Mouse (Mus musculus) heart, embryonic 13.5 days (tissue): ENCODE data around the gene Enpep. TPM values are rescaled to one million over a fixed set of nuclear protein-coding genes. Genes with fewer than 3 reads are reported as not detected.

ENCODE experiments used
- ATAC-seq: fragments of 200-750 bp; cut with Nextera tagmentation; 2 replicates; pipeline ENCODE4 v1.8.0; 2017; ENCODE audit warnings: moderate TSS enrichment; ENCODE audit not compliant: insufficient number of reproducible peaks, low FRiP score, low TSS enrichment; ENCODE audit errors: extremely low read depth
- H3K27ac ChIP-seq: fragments of 300-500 bp; sonication (generic); replicated peaks from 2 replicates; pipeline ENCODE4 v1.5.1; 2015; ENCODE audit warnings: moderate library complexity, mild to moderate bottlenecking, inconsistent platforms
- H3K27me3 ChIP-seq: fragments of 300-500 bp; sonication (generic); replicated peaks from 2 replicates; pipeline ENCODE4 v1.6.1; 2015; ENCODE audit warnings: mild to moderate bottlenecking, inconsistent platforms
- H3K36me3 ChIP-seq: fragments of 300-500 bp; sonication (generic); 2 replicates; pipeline ENCODE4 v1.6.1; 2015; ENCODE audit warnings: mild to moderate bottlenecking, inconsistent platforms
- H3K4me1 ChIP-seq: fragments of 300-500 bp; sonication (generic); 2 replicates; pipeline ENCODE4 v1.6.1; 2015; ENCODE audit warnings: inconsistent platforms
- H3K4me2 ChIP-seq: fragments of 300-500 bp; sonication (generic); 2 replicates; pipeline ENCODE4 v1.6.1; 2015; ENCODE audit warnings: inconsistent platforms, mild to moderate bottlenecking, moderate library complexity
- H3K4me3 ChIP-seq: fragments of 300-500 bp; sonication (generic); 2 replicates; pipeline ENCODE4 v1.5.1; 2015; ENCODE audit warnings: moderate library complexity, mild to moderate bottlenecking, inconsistent platforms
- H3K9ac ChIP-seq: fragments of 300-500 bp; sonication (generic); 2 replicates; pipeline ENCODE4 v1.6.1; 2015; ENCODE audit warnings: inconsistent platforms, mild to moderate bottlenecking, moderate library complexity
- H3K9me3 ChIP-seq: fragments of 300-500 bp; sonication (generic); 2 replicates; pipeline ENCODE4 v1.6.1; 2016; ENCODE audit warnings: inconsistent platforms
- WGBS: fragments of 180-500 bp; shearing (Covaris S2); methylation state at CpG from one replicate; pipeline ENCODE4 v1.1.7; 2015; ENCODE audit warnings: mixed read lengths; 5-methylcytosine and 5-hydroxymethylcytosine counted together
- polyA plus RNA-seq: library from polyadenylated mRNA; unstranded; fragments of >200 nt; fragmentation: Nextera tagmentation; extraction: Ambion mirVana; gene quantifications from 2 replicates; pipeline ENCODE4 v1.2.1, GENCODE M21; 2015

Enpep gene
- polyA plus RNA-seq, 1 experiment from 2014 or later, result 17.7 TPM

DNA sequence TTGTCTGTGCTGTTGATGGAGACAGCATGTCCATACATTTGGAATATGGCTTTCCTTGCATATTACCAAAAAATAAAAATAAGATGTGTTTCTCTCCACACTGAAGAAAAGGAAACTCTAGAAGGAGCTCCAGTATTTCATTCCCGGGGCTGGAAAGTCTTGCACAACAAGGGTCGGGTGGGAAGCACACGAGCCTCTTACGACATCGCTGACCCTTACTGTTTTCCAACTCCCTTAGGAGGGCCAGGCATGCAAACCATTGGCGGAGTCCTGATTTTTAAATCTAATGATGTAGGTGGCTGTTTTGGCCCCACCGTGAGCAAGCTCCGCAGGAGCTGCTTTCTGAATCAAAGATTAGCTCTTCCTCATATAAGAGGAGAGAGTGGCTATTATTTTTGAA, 20.6 kb downstream of the Enpep start:
- H3K4me2 ChIP-seq, result no peak overlapping the region
- no peaks in the 10 kb centered on the region for H3K9me3 ChIP-seq
- no peak overlapping the region for H3K9ac ChIP-seq
- peaks cover 3% of the 10 kb centered on the region; the same call in 1 of the 2 replicates for H3K4me1 ChIP-seq
- 85% methylated on average over 8 of the region's 8 CpGs for WGBS
- ATAC-seq, result no peak
- H3K4me3 ChIP-seq, result no peak overlapping the region
- no peaks in the 10 kb centered on the region for H3K36me3 ChIP-seq
- no peaks in the 10 kb centered on the region for H3K27me3 ChIP-seq
- no peak overlapping the region for H3K27ac ChIP-seq

DNA sequence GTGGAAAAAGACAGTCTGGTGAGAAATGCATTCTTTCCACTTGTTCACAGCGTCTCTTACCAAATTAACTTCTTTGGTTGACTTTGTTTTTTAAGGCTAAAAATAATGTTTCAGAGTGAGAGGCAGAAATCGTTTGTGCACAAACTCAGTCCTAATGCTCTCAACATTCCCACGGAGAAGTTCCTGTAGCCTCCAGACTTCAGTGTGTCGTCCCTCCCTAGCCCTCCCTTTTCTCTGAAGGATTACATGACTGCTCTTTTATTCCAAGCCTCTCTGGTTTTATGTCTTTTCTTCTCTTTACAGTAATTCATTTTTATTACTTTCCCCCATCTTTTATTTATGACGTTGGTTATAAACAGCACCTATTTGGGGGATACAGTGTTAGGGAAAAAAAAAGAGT, 22.6 kb downstream of the Enpep start:
- Histone ChIP-seq H3K4me1 (peaks cover 3% of the 10 kb centered on the region; the same call in 1 of the 2 replicates), H3K36me3 (0 out of 2 replicates have a peak, but pooled peaks cover 2% of the 10 kb centered on the region), H3K4me3 (no peak overlapping the region), H3K9ac (no peak overlapping the region), H3K27ac (no peak overlapping the region), H3K9me3 (no peaks in the 10 kb centered on the region), H3K4me2 (no peak overlapping the region), H3K27me3 (no peaks in the 10 kb centered on the region; the same call in 1 of the 2 replicates)
- ATAC-seq, result no peak
- WGBS, result 48% methylated on average over 5 of the region's 5 CpGs

DNA sequence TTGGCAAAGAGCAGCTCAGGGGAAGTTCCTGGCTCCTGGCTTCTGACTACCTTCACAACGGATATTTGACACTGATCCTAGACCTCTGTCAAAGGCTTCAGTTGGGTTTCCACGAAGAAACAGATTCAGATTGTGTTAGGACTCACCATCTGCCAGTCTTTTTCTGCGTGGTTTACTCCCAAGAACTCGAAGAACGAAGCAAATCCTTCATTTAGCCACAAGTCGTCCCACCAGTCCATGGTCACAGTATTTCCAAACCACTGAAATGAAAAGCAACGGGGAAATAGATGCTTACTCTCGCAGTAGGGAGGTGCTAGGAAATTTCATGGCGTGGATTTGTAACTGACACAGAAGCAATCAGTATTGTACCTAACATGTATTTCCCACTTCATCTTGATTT, 23.6 kb downstream of the Enpep start:
- Histone ChIP-seq H3K27me3 (no peaks in the 10 kb centered on the region; the same call in 1 of the 2 replicates), H3K4me3 (no peak overlapping the region), H3K9me3 (no peaks in the 10 kb centered on the region), H3K36me3 (0 out of 2 replicates have a peak, but pooled peaks cover 2% of the 10 kb centered on the region), H3K27ac (no peak overlapping the region), H3K9ac (no peak overlapping the region), H3K4me1 (peaks cover 3% of the 10 kb centered on the region; the same call in 1 of the 2 replicates), H3K4me2 (no peak overlapping the region)
- ATAC-seq, result no peak
- 55% methylated on average over 9 of the region's 9 CpGs for WGBS

DNA sequence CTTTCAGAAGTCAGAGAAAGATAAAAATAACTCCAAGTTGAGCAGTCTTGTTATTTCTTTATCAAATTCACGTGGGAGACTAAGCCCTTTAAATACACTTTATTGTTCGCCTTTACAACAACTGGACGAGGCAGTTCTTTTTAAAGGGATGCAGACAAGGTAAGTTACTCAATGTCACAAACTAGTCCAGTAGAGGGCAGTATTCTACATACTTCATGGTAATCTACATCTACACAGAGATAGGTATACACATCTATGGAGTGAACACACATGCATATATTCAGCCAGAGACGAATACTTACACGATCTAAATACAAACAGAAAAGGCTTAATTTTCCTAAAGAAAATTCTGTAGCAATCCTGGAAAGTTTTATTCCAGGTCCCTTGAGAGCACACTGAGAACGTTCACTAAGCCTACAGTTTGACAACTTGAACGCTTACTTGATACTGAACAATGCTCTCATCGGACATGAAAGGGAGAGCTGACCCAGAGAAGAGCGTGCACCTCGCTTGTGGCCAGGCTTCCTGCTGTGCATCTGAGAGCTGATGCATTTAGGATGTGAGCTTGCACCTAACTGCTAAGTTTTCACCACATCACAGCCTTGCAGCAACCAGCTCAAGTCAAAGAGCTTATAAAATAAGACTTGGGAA, 24.3 kb downstream of the Enpep start:
- Histone ChIP-seq H3K27ac (no peak overlapping the region), H3K27me3 (no peaks in the 10 kb centered on the region; the same call in 1 of the 2 replicates), H3K4me2 (peak overlapping the region; percentile 9; the same call in 1 of the 2 replicates), H3K36me3 (0 out of 2 replicates have a peak, but pooled peaks cover 2% of the 10 kb centered on the region), H3K4me3 (no peak overlapping the region), H3K9ac (no peak overlapping the region), H3K4me1 (peaks cover 3% of the 10 kb centered on the region; the same call in 1 of the 2 replicates), H3K9me3 (no peaks in the 10 kb centered on the region)
- no peak for ATAC-seq
- 35% methylated on average over 10 of the region's 10 CpGs for WGBS

DNA sequence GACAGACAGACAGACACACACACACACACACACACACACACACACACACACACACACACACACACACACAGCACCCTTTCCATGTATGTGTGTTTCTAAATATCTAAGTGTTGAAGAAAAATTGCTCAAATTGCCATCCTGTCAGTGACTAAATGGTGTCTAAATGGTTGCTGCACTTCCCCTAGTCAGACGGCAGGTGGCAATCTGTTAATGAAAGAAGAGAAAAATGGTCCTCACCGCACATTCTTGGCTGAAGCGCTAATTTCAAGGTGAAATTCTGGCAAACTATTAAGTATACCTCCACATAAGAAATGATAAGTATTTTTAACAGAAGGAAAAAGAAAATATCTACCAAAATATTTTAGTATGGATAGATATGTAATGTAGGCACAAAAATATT, 28.6 kb downstream of the Enpep start:
- Histone ChIP-seq H3K27ac (no peak overlapping the region), H3K27me3 (no peaks in the 10 kb centered on the region; the same call in 1 of the 2 replicates), H3K4me1 (peaks cover 3% of the 10 kb centered on the region; the same call in 1 of the 2 replicates), H3K36me3 (0 out of 2 replicates have a peak, but pooled peaks cover 4% of the 10 kb centered on the region), H3K9ac (no peak overlapping the region), H3K4me3 (no peak overlapping the region), H3K4me2 (no peak overlapping the region), H3K9me3 (no peaks in the 10 kb centered on the region)
- WGBS, result 6% methylated on average over 3 of the region's 3 CpGs
- no peak for ATAC-seq

DNA sequence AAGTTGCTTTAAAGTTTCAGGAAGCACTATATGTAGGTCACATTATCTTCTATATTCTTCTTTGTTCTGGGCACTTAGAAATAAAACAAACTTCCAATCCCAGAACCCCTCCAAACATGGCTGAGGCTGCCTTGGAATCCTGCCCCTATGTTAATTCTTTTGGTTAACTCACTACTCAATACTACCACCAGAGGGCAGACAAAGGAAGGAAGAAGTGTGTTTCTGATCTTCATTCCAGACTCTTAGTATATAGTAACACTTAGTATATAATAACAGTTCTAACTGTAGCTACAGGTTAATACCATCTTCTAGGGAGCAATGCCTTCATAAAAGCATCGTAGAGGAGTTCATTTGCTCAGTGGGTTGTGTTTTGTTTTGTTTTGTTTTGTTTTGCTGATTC, 32.6 kb downstream of the Enpep start:
- Histone ChIP-seq H3K27ac (no peak overlapping the region), H3K4me1 (peaks cover 8% of the 10 kb centered on the region; the same call in 1 of the 2 replicates), H3K27me3 (no peaks in the 10 kb centered on the region), H3K36me3 (0 out of 2 replicates have a peak, but pooled peaks cover 8% of the 10 kb centered on the region), H3K9ac (no peak overlapping the region), H3K9me3 (no peaks in the 10 kb centered on the region), H3K4me3 (no peak overlapping the region), H3K4me2 (no peak overlapping the region)
- no peak for ATAC-seq
- 63% methylated on average over 1 of the region's 1 CpGs for WGBS

DNA sequence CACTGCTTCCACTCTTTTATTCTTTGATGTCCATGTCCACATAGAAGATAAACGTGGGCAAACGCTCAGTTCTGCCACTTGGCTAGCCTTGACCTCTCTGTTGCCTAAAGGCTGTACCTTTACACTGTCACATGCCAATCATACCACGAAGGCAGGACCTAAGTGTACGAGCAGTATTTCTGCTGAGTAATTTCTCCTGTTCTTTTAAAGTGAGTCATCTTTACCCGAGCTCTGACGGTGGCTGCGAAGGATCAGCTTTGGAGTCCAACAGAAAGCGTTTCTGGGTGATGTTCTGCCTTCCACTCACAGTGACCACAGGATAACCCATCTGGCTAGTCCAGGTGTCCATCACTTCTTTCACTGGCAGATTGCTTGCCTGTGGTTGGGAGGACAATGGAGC, 33.9 kb downstream of the Enpep start:
- 77% methylated on average over 8 of the region's 8 CpGs for WGBS
- no peaks in the 10 kb centered on the region for H3K9me3 ChIP-seq
- H3K9ac ChIP-seq, result no peak overlapping the region
- no peak overlapping the region for H3K27ac ChIP-seq
- no peak overlapping the region for H3K4me2 ChIP-seq
- no peak for ATAC-seq
- H3K36me3 ChIP-seq, result 0 out of 2 replicates have a peak, but pooled peaks cover 8% of the 10 kb centered on the region
- H3K4me1 ChIP-seq, result peaks cover 17% of the 10 kb centered on the region
- H3K27me3 ChIP-seq, result no peaks in the 10 kb centered on the region
- H3K4me3 ChIP-seq, result no peak overlapping the region

DNA sequence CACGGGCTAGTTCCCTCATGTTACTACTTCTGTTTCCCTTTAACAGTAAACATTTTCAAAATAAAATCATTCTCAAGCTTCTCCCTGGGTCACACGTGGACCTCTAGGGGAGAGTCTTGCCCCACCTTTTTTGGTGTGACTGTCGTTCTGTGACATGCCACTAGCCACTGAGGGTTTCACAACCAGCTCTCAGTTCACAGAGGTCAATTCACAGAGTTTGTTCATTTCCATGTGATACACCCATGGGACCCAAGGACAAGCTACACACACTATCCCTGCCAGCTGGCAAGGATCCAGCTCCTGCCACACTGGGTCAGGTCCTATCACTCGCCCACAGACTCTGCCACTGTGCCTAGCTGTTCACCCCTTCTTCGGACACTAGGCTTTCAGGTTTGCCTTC, 35.5 kb downstream of the Enpep start:
- H3K27ac ChIP-seq, result no peak overlapping the region
- no peaks in the 10 kb centered on the region for H3K27me3 ChIP-seq
- 56% methylated on average over 5 of the region's 5 CpGs for WGBS
- no peak overlapping the region for H3K4me3 ChIP-seq
- no peak overlapping the region for H3K9ac ChIP-seq
- no peak for ATAC-seq
- 0 out of 2 replicates have a peak, but pooled peaks cover 8% of the 10 kb centered on the region for H3K36me3 ChIP-seq
- peaks cover 17% of the 10 kb centered on the region for H3K4me1 ChIP-seq
- no peaks in the 10 kb centered on the region for H3K9me3 ChIP-seq
- no peak overlapping the region for H3K4me2 ChIP-seq

DNA sequence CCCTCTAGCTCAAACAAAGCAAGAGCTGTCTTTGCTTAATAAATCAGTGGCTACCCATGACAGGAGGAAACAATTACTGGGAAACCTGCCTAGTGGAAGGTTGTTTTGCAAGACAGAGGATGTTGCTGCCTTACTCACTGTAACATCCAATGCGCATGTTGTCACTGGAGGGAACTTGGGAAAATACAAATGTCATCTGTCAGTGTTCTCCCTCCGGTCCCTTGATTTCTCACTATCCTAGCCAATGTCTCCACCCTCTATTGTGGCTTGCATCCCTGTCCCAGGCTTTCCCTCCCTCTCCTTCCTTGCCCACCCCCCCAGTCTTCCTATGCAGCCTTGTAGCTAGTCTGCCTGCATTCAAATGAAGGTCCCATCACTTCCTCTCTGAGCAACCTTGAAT, 36.6 kb downstream of the Enpep start:
- no peaks in the 10 kb centered on the region for H3K9me3 ChIP-seq
- no peak for ATAC-seq
- H3K27me3 ChIP-seq, result no peaks in the 10 kb centered on the region
- no peak overlapping the region for H3K4me2 ChIP-seq
- H3K4me3 ChIP-seq, result no peak overlapping the region
- WGBS, result 65% methylated on average over 2 of the region's 2 CpGs
- H3K9ac ChIP-seq, result no peak overlapping the region
- H3K36me3 ChIP-seq, result 0 out of 2 replicates have a peak, but pooled peaks cover 7% of the 10 kb centered on the region
- no peak overlapping the region for H3K27ac ChIP-seq
- peaks cover 17% of the 10 kb centered on the region for H3K4me1 ChIP-seq

DNA sequence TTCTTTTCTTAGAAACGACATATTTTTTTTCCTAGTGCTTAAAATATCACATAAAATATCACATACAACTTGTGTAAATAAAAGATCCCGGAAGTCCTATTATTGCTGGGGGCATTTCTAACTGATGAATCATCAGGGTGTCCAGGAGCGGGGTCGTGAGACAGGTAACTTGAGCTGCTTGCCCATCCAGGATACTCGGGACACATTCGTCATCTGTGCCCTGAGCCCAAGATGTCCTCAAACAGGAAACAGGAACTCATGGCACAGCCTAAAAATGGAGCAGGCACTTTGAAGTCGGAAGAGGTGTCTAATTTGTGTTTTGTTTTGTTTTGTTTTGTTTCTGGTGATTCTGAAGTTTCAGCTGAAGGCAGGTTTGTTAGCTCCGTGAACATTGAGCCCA, 43.0 kb downstream of the Enpep start:
- no peak for ATAC-seq
- Histone ChIP-seq H3K27ac (no peak overlapping the region), H3K4me3 (no peak overlapping the region), H3K4me1 (peaks cover 16% of the 10 kb centered on the region), H3K36me3 (no peaks in the 10 kb centered on the region), H3K4me2 (no peak overlapping the region), H3K27me3 (no peaks in the 10 kb centered on the region), H3K9ac (no peak overlapping the region), H3K9me3 (no peaks in the 10 kb centered on the region)
- WGBS, result 54% methylated on average over 8 of the region's 8 CpGs

DNA sequence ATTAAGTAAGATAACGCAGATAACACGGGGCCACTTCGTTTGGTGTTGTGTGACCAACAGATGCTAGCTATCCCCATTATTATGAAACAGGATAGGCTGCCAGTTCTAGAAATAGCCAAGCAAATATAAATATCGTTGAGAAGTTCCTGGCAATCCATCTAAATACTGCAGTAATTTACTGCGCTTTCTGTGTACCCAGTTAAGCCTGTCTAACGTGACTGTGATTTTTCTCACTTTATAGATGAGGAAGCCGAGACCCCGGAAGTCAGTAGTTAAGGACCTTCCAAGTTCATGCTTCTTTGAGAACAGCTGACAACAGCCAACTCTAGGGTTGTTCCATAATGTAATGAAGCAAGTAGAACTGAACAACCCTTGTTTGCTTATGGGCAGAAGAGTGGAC, 45.4 kb downstream of the Enpep start:
- WGBS, result 57% methylated on average over 8 of the region's 8 CpGs
- no peaks in the 10 kb centered on the region for H3K9me3 ChIP-seq
- no peaks in the 10 kb centered on the region for H3K36me3 ChIP-seq
- H3K27ac ChIP-seq, result no peak overlapping the region
- no peak overlapping the region for H3K4me2 ChIP-seq
- peaks cover 11% of the 10 kb centered on the region for H3K4me1 ChIP-seq
- H3K4me3 ChIP-seq, result no peak overlapping the region
- H3K27me3 ChIP-seq, result no peaks in the 10 kb centered on the region
- H3K9ac ChIP-seq, result no peak overlapping the region
- ATAC-seq, result no peak

DNA sequence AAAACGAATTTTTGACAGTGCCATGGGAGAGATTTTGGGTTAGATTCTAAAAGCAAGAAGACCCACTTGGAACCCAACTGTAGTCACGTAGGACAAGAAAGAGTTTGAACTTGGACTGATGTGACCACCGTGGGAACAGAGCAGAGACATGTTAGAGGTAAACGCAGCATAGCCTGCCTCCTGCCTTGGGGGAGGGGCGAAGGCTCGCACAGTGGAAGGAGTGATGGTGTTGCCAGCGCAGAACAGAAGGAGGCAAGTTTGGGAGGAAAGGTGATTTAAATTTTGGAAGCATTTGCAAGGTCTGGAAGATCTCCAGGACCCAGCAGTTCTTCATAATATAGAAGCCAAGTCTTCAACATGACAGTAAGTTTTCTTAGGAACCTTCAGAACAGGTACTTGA, 46.1 kb downstream of the Enpep start:
- Histone ChIP-seq H3K27ac (no peak overlapping the region), H3K9me3 (no peaks in the 10 kb centered on the region), H3K9ac (no peak overlapping the region), H3K4me3 (no peak overlapping the region), H3K36me3 (no peaks in the 10 kb centered on the region), H3K4me1 (peaks cover 11% of the 10 kb centered on the region), H3K4me2 (no peak overlapping the region), H3K27me3 (no peaks in the 10 kb centered on the region)
- ATAC-seq, result no peak
- WGBS, result 60% methylated on average over 7 of the region's 7 CpGs
